Mouse (Mus musculus) activated CD4-positive, CD25-positive, alpha-beta regulatory T cell, adult 9 weeks (primary cell): ENCODE measurements around the gene Sirpb1c. TPM values are rescaled to one million over a fixed set of nuclear protein-coding genes. Genes with fewer than 3 reads are reported as not detected.

Experiments used
- polyA plus RNA-seq: library from polyadenylated mRNA; unstranded; fragments of 100-300 nt; shearing (Covaris generic); gene quantifications from one replicate; pipeline ENCODE4 v1.2.1, GENCODE M21; 2017

The Sirpb1c gene
- polyA plus RNA-seq: 0.26 TPM

DNA sequence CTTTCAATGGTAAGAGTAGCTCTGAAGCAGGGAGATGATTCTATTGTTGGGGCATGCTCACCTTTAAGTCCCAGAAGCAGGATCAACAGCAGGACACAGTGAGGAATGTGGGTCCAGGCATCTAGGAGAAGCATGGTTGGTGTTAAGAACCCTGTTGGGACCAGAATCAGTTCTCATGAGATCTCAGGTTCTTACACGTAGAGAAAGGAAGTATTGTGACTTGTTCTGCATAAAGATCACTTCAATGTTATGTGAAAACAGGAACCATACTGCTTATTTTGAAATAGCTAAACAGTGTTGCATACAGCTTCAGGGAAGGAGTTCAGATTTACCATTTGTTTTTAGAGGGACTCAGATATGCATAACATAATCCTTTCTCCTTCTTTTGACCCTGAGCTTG is at the start of gene Sirpb1c:
Gene Sirpb1c, minus strand, starts transcription at position 249 of the 400 bp plus-strand sequence.

Other genes with a start within 250 kb of the Sirpb1c start
- gene Gm5150, start 157.9 kb upstream of the Sirpb1c start, polyA plus RNA-seq: 0.53 TPM